Mouse (Mus musculus) cerebellum, postnatal 36 days (tissue): ENCODE measurements around the gene Wars.
A peak's percentile ranks its signal among the peaks of the same experiment; 100 is the strongest.

Experiments
- DNase-seq, 2 experiments: peaks; one replicate each; pipeline ENCODE4 v3.0.0; 2021 to 2022; ENCODE audit warnings: mixed read lengths in 2 of 2

Wars gene

GRCm38 (mm10) chr12:108906398-108906797 lies 12.4 kb upstream of the Wars start:
- DNase-seq = no peak

DNA sequence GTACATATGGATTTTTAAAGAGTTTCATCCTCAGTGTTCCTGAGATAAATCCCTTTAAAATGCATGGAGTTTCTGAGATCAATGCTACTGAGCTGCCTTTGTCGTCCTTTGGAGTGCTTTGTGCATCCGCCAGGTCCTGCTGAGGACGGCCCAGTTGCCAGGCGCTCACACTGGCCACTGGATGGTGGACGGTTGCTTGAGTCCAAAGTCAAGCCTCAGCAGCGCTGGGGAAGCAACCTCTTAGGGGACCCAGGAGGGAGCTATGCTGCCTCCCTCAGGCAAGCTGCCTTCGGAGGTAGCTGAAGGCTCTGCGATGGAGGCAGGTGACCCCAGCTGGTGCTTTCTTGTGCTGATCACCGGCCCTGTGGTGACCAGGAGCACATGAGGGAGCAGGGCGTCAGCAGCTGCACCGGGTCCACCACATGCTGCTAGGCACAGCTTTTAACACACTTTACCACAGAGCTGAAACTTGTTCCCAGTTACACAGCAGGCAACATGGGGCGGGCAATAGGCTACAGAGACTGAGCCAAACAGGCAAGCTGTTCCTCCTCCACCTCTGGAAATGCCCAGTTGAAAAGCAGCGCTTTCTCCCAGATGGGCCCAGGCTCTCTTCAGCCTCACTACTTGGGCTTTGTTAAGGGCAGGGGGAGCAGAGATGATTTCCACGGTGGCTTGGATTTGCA lies 11.8 kb upstream of the Wars start:
- DNase-seq = no peak

DNA sequence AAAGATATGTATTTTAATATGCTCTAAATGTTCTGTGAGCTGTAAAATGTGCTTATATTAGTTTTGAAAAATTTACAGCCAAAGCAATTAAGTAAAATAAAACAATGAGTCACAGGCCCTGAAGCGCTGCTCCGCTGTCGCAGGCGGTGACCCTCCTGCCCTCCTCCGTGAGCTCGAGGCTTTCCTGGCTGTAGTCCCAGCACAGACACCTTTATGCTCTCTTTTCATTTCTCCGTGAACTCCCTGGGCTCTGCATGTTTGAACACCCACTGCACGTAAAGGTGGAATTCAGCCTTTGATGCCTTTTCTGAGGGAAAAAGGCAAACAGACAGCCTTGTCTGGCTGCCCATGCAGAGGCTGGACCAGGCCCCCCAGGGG lies 10.3 kb upstream of the Wars start:
- DNase-seq = no peak

GRCm38 (mm10) chr12:108903600-108904275 lies 9.8 kb upstream of the Wars start:
- peak; percentile 69 to 77 for DNase-seq

GRCm38 (mm10) chr12:108902940-108903339 lies 9.0 kb upstream of the Wars start:
- peak; percentile 60 to 69 for DNase-seq

- no peak for DNase-seq
These were observed 7.4 kb upstream of the Wars start for GRCm38 (mm10) chr12:108901346-108901745.

- peak in 1 of 2 experiments; percentile 26 for DNase-seq
These were observed 2.0 kb upstream of the Wars start for GRCm38 (mm10) chr12:108896006-108896405.

GRCm38 (mm10) chr12:108894432-108894816 lies 450 bp upstream of the Wars start:
- no peak for DNase-seq

- DNase-seq = no peak
These were observed 822 bp downstream of the Wars start, which contains the start of gene Wdr25 for GRCm38 (mm10) chr12:108892989-108893714. Gene Wdr25, plus strand, starts transcription at chr12:108893631.

DNA sequence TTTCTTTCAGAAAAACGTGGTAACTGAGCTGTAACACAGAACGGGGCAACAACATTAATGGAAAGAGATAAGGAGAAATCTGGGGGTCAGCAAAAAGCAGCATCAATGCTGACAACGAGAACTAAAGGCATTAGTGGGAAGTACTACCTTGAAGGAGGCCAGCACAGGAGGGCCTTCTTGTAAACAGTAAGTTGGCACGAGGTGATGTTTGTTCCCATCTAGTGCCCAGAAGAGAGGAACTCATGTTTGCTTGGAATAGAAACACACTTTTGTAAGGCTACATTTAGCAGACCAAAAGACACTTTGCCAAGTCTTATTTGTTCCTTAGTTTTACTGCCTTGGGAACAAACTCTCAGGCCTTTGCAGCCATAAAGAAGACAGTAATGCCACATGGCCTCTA lies 5.3 kb downstream of the Wars start:
- DNase-seq = no peak

DNA sequence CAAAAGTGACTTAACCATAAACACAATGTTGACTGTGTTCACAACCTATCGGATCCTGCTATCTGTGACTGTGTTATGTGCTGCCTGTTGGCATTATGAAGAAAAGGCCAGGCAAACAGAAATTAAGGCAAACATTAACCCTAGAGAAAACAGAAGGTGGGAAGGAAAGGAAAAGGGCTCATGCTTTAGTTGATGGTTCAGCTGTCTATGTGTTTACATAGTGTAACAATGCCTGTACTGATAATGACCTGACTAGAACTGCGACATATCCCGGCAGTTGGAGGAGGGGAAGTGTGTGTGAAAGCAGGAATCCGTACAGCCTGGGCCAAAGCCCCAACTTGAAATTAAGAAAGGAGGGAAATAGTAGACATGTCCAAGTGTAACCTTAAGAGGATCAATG lies 6.9 kb downstream of the Wars start:
- no peak for DNase-seq

- DNase-seq = no peak
These were observed 8.1 kb downstream of the Wars start for GRCm38 (mm10) chr12:108885906-108886305.

DNA sequence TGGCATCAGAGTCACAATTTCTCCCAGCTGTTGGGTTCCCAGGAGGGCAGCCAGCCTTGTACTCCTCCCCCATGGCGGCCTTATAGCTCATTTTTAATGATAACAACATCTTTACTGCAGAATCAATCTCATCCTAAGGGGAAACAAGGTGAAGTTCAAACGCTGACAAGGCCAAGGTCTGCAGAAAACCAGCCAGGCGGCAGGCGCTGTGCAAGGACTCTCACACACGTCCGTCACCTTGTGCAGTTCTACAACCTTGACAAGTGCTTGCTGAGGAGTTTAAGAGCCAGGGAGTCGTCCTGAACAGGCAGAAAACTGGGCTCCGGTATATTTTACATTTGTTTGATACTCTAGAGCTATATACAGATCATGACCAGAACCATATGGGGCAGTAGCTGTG lies 11.2 kb downstream of the Wars start:
- no peak for DNase-seq

- no peak for DNase-seq
These were observed 12.8 kb downstream of the Wars start for GRCm38 (mm10) chr12:108881192-108881591.

DNA sequence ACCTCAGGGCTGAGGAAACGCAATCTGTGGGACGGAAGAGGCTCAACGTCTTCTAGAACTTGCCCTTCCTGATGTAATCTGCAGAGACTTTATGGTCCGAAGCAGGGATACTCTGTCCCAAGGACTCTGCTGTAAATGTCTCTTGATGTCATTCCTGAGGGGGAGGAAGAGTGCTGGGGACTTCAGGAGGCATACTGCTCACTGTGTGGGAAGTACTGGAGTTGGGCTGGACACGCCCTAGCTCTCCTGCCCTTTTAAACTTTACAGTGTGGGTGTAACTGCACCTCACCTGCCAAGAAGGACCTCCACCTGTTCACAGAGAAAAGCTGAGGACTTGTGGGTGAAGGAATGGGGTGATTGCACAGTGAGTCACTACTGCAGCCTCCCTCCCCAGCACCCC lies 13.4 kb downstream of the Wars start:
- DNase-seq = no peak

GRCm38 (mm10) chr12:108879138-108879537 lies 14.8 kb downstream of the Wars start:
- DNase-seq = no peak

DNA sequence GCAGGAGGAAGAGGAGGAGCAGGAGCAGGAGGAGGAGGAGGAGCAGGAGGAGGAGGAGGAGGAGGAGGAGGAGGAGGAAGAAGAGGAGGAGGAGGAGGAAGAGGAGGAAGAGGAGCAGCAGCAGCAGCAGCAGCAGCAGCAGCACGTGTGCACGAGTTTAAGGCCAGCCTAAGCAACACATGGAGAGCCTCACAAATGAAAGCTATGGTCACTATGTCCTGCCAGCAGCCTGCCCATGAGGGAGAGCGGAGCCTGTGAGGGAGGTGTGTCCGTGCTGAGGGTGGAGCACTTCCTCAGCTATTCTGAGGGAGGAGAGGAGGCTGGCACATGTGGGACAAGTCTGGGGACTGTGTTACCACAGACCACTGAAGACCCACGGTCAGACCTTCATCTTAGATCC lies 20.9 kb downstream of the Wars start:
- DNase-seq = no peak

DNA sequence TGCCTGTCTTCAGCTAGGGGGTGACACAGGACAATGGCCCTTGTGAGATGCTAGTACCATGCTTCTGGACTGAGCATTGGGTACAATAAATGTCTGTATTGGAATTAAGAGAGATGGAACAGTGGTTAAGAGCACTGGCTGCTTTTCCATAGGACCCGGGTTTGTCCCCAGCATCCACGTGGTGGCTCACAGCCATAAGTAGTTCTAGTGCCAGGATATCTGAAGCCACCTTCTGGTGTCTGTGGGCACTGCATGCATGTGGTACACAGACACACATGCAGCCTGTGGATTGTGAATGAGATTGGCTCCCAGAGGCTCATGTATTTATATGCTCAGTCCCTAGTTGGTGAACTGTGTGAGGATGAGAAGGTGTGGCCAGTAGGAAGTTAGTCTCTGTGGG lies 24.4 kb downstream of the Wars start:
- no peak for DNase-seq

GRCm38 (mm10) chr12:108865007-108865494 lies 28.9 kb downstream of the Wars start:
- DNase-seq = no peak

GRCm38 (mm10) chr12:108858486-108858885 lies 35.5 kb downstream of the Wars start:
- no peak for DNase-seq

GRCm38 (mm10) chr12:108857589-108858184 lies 36.3 kb downstream of the Wars start:
- DNase-seq = no peak

DNA sequence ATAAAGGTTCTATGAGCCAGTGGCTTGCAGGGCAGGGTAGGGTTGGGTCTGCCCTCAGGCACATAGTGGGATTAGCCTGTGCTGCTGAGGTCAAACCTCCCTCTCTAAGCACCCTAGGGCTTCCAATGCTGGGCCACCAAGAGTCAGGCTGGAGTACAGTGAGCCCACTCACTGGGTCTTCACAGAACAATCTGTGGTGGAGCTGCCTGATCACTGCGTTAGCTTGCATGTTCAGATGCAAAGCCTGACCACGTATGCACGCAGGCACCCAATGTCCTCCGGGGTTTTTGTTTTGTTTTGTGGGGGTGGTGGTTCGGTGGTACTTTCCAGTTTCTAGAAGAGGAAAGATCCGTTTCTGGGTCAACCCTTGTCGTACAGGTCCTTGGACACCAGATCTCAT lies 36.9 kb downstream of the Wars start:
- no peak for DNase-seq

DNA sequence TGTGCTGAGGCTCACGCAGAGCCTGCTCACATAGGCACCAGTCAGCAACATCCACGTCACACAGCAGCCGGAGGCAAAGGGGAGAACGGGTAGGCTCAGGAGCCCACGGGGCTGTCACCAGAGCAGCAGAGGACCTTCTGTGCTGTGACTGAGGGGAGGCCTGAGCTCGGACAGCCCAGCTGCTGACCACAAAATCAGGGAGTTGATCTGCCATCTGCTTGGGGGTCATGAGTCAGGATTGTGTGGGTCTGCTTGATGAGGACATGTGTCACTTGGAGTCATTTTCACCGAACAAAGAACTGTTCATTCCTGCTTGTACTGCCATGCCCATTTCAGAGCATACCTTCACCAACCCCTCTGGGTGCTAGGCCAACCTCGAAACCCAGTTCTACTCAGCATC lies 37.8 kb downstream of the Wars start:
- DNase-seq = no peak
